Mouse (Mus musculus): Measurements from ENCODE around the gene Cacnb2. TPM values are rescaled to one million over a fixed set of nuclear protein-coding genes. Genes with fewer than 3 reads are reported as not detected.

Gene Cacnb2
- total and polyA plus RNA-seq, 3 experiments = not detected

- no peak overlapping the region for H3K27ac ChIP-seq (ENCODE audit: control insufficient read depth, low read depth, low read length)
- H3K79me2 ChIP-seq (ENCODE audit: control insufficient read depth, insufficient read depth, low read length, poor library complexity) = no peaks in the 10 kb centered on the region
- no peaks in the 10 kb centered on the region for H3K9me3 ChIP-seq (replicated peaks; ENCODE audit: insufficient read depth, low read length)
- no peak overlapping the region for H3K9ac ChIP-seq (ENCODE audit: control insufficient read depth, low read depth, low read length, poor library complexity, severe bottlenecking)
- DNase-seq (ENCODE audit: low read depth, low spot score) = no peak
- no peaks in the 10 kb centered on the region for H3K27me3 ChIP-seq (ENCODE audit: control insufficient read depth in 1 of 2, insufficient read depth in 2 of 2, low read length in 2 of 2)
- TF ChIP-seq POLR2AphosphoS5 (IDR thresholded peaks at IDR 0.05; ENCODE audit: borderline replicate concordance, low read depth, low read length) = no peak
- TF ChIP-seq CHD1 (IDR thresholded peaks at IDR 0.05; ENCODE audit: low read depth, low read length) = no peak
- no peak for TF ChIP-seq RCOR1 (IDR thresholded peaks at IDR 0.05; ENCODE audit: low read depth, low read length)
- TF ChIP-seq MYC (IDR thresholded peaks at IDR 0.05; ENCODE audit: low read depth, low read length) = no peak
- TF ChIP-seq ZNF384 (IDR thresholded peaks at IDR 0.05; ENCODE audit: low read depth, low read length) = no peak
- TF ChIP-seq BHLHE40 (IDR thresholded peaks at IDR 0.05; ENCODE audit: borderline replicate concordance, low read depth, low read length) = no peak
- H3K36me3 ChIP-seq (ENCODE audit: control insufficient read depth in 1 of 2, insufficient read depth in 2 of 2, low read length in 2 of 2) = no peaks in the 10 kb centered on the region
- H3K4me1 ChIP-seq (ENCODE audit: control insufficient read depth in 1 of 2, insufficient read depth in 2 of 2, low read length in 2 of 2) = no peaks in the 10 kb centered on the region
- H3K4me3 ChIP-seq (ENCODE audit: control insufficient read depth in 1 of 2, insufficient read depth in 1 of 2, low read depth in 2 of 2, low read length in 2 of 2) = no peak overlapping the region
Observed at GRCm38 (mm10) chr2:14787983-14788382, 185.1 kb downstream of the Cacnb2 start.

- H3K27me3 ChIP-seq (ENCODE audit: control insufficient read depth in 1 of 2, insufficient read depth in 2 of 2, low read length in 2 of 2) = no peaks in the 10 kb centered on the region
- H3K9ac ChIP-seq (ENCODE audit: control insufficient read depth, low read depth, low read length, poor library complexity, severe bottlenecking) = no peak overlapping the region
- no peak for DNase-seq (ENCODE audit: low read depth, low spot score)
- no peak overlapping the region for H3K4me3 ChIP-seq (ENCODE audit: control insufficient read depth in 1 of 2, insufficient read depth in 1 of 2, low read depth in 2 of 2, low read length in 2 of 2)
- TF ChIP-seq USF1 (IDR thresholded peaks at IDR 0.05; ENCODE audit: low read depth, low read length) (no peak), NRF1 (IDR thresholded peaks at IDR 0.05; ENCODE audit: insufficient read depth, low read depth, low read length, poor library complexity, severe bottlenecking) (no peak), ZKSCAN1 (IDR thresholded peaks at IDR 0.05; ENCODE audit: low read depth, low read length) (no peak), JUND (IDR thresholded peaks at IDR 0.05; ENCODE audit: low read depth, low read length) (no peak), MXI1 (IDR thresholded peaks at IDR 0.05; ENCODE audit: low read depth, low read length) (no peak), RCOR1 (IDR thresholded peaks at IDR 0.05; ENCODE audit: low read depth, low read length) (no peak), USF2 (IDR thresholded peaks at IDR 0.05; ENCODE audit: borderline replicate concordance in 1 of 2, insufficient read depth in 1 of 2, low read depth in 1 of 2, low read length in 2 of 2) (no peak), EP300 (IDR thresholded peaks at IDR 0.05; ENCODE audit: low read depth in 1 of 2, low read length in 2 of 2) (no peak), E2F4 (IDR thresholded peaks at IDR 0.05; ENCODE audit: borderline replicate concordance, low read depth, low read length) (no peak), CHD2 (IDR thresholded peaks at IDR 0.05; ENCODE audit: low read length) (no peak), ZC3H11A (IDR thresholded peaks at IDR 0.05; ENCODE audit: low read depth, low read length) (no peak), ELF1 (IDR thresholded peaks at IDR 0.05; ENCODE audit: low read depth, low read length) (no peak), POLR2AphosphoS5 (IDR thresholded peaks at IDR 0.05; ENCODE audit: borderline replicate concordance, low read depth, low read length) (no peak), MAFK (IDR thresholded peaks at IDR 0.05; ENCODE audit: borderline replicate concordance, low read depth, low read length) (no peak), ETS1 (IDR thresholded peaks at IDR 0.05; ENCODE audit: low read depth, low read length) (no peak), TCF12 (IDR thresholded peaks at IDR 0.05; ENCODE audit: low read depth, low read length) (no peak), TAL1 (IDR thresholded peaks at IDR 0.05; ENCODE audit: low read length) (no peak), POLR2A (IDR thresholded peaks at IDR 0.05; ENCODE audit: control insufficient read depth in 1 of 2, insufficient read depth in 1 of 2, low read depth in 1 of 2, low read length in 2 of 2, poor library complexity in 1 of 2) (no peak), ZMIZ1 (IDR thresholded peaks at IDR 0.05; ENCODE audit: low read depth, low read length) (no peak)
- no peaks in the 10 kb centered on the region for H3K9me3 ChIP-seq (replicated peaks; ENCODE audit: insufficient read depth, low read length)
- H3K4me1 ChIP-seq (ENCODE audit: control insufficient read depth in 1 of 2, insufficient read depth in 2 of 2, low read length in 2 of 2) = no peaks in the 10 kb centered on the region
- H3K36me3 ChIP-seq (ENCODE audit: control insufficient read depth in 1 of 2, insufficient read depth in 2 of 2, low read length in 2 of 2) = no peaks in the 10 kb centered on the region
- H3K27ac ChIP-seq (ENCODE audit: control insufficient read depth, low read depth, low read length) = no peak overlapping the region
- no peaks in the 10 kb centered on the region for H3K79me2 ChIP-seq (ENCODE audit: control insufficient read depth, insufficient read depth, low read length, poor library complexity)
Observed at GRCm38 (mm10) chr2:14801446-14802046, 198.7 kb downstream of the Cacnb2 start.

All from MEL (cell line).